Mouse (Mus musculus): ENCODE results near the gene Arhgap36. TPM values are rescaled to one million over a fixed set of nuclear protein-coding genes. Genes with fewer than 3 reads are reported as not detected.

Gene Arhgap36
- total RNA-seq (2014; fragmentation: Nextera tagmentation) (not detected in 2 replicates), total RNA-seq (2017) (not detected in 2 replicates)

DNA sequence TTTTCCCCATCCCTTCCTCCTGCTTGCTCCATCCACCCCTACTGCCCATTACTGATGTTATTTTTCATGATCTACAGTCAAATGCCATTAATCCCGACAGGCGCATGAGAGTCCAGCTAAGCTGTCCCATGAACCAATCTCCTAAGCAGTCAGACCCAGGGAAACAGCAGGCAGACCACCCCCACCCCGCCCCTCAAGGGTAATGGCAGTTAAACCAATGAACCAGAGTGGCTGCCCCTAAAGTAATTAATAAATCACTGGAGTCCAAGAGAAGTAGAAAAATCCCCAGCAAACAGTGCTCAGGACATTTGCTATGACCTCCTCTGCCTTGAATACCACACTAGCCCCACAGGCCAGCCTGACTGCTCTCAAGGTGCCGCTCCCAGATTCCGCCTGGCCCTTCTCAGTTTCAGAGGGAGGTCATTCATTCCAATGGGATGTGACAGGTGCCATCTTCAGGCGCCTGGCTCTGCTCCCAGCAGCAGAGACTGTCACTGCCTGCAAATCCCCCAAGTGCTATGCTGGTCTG, at the start of gene Arhgap36:
TSS of gene Arhgap36 (plus strand) at position 504 of the 529 bp plus-strand sequence.
- no peak for ATAC-seq (replicated peaks; ENCODE audit: low FRiP score, low TSS enrichment, poor library complexity, severe bottlenecking)

DNA sequence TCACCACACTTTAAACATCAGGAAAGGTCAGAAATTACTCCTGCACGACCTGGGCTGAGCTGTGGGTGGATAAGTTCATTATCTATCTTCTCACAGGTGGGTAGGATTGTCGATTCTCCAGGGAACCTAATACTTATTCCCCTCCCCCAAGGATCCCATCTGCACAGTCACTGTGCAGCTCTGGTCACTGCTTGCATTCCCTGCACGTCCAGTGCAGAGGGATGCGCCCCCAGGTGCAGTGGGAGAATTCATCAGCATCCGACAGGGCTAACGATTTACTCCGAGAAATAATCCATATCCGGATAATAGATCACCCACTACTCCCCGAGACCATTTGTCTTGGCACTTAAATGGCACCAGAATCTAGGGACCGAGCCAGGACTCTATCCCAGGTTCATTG, 6.0 kb upstream of the Arhgap36 start:
- no peak for ATAC-seq (replicated peaks; ENCODE audit: low FRiP score, low TSS enrichment, poor library complexity, severe bottlenecking)

DNA sequence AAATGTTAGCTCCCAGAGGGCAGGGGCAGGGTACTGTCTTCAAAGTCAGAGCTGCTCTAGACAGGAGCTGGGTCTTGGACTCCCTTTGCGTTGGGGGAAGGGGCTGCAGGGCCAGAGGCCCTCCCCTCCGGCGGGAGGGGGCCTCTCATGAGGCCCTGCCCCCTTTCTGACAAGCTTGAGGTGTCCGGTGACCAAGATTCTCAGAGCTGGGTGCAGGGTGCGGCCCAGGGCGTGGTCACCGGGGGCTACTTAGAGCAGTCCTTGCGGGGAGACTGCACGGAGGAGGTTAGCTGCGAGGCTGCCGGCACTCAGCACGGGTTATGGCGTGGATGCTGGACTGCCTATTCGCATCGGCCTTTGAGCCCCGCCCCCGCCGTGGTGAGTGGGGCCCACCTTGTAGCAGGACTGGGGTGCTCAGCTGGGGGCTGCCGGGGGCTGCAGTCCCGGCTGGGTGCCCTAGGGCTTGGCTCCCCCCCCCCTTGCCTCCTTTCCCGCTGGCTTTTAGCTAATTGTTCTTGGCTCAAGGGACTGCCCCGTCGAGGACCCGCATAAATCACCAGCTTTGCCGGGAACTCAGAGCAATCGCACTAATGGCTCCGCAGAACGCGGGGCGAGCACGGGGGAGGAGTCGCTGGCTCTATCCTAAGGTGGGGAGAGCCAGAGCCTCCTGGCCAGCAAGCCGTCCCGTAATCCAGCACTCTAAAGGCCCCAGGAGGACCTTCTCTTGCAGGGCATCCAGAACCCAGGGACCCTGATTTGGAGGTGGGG, 6.7 kb downstream of the Arhgap36 start:
- ATAC-seq (replicated peaks; ENCODE audit: low FRiP score, low TSS enrichment, poor library complexity, severe bottlenecking), result no peak

DNA sequence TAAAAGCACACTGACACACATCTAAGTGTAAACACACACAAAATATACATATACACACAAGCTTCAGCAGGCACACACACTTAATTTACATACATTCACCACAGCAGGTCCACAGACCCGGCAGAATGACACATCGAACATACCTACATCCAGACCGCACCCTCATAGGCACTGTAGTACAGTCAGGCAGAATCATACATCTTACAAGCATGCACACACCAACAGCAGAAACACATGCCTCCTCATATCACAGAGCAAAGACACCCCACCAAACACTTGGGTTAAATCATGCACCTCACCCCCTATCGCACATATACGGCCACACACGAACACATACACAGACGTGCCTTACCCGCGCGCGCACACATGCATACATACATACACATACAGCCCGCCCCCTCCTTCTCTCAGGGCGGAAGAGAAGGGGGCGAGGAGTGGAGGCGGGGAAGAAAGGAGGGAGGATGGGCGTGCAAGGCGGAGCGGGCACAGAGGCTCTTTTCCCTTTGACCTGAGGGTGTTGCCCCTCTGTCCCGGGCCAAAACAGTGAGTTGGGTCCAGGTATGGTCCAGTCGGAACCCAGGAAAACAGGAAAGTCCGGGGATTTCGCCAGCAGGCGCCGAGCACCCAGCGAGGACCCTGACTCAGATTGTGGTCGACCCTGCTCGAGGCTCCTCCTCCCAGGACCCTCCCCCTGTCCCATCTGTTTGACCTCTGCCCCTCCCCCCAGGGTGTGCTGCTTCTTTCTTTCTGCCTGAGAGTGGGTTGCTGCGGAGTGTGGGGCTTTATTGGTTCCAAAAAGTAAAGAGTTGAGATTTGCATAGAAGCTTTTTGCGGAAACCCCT, 16.4 kb downstream of the Arhgap36 start:
- ATAC-seq (replicated peaks; ENCODE audit: low FRiP score, low TSS enrichment, poor library complexity, severe bottlenecking), result no peak

DNA sequence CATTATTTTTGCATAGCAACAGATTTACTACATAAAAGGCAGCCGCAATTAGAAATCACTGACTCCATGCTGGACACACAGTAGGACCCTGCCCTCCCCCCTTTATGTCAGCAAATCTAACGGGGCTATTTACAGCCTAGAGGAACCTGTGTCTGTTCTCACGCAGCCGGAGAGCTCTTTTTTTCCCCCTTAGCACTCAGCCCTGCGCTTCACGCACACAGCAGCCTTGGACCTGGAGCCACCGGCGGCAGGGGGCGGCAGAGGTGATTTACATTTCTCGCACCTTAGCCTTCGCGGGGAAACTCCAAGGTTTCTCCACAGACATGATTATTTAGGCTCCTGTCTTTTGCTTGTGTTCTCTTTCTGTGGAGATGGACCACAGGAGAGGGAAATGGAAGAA, 17.1 kb downstream of the Arhgap36 start:
- no peak for ATAC-seq (replicated peaks; ENCODE audit: low FRiP score, low TSS enrichment, poor library complexity, severe bottlenecking)

DNA sequence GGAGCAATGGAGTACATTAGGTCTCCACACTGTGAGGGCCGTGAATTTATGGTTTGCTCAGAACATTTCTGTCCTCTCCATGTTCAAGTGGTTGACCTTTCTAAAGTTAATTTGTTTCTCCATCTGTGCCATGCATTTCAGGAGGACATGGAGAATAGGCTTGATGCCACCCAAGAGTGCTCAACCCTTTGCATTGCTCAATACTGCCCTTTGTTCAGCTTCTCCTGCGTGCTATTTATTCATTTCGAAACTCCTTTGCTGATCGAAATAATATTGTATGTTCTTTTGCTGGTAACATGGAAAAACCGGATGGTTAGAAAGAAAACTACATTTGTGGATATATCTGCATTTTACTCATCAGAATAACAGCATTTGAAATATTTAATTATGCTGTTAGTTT, 25.4 kb downstream of the Arhgap36 start:
- no peak for ATAC-seq (replicated peaks; ENCODE audit: low FRiP score, low TSS enrichment, poor library complexity, severe bottlenecking)

DNA sequence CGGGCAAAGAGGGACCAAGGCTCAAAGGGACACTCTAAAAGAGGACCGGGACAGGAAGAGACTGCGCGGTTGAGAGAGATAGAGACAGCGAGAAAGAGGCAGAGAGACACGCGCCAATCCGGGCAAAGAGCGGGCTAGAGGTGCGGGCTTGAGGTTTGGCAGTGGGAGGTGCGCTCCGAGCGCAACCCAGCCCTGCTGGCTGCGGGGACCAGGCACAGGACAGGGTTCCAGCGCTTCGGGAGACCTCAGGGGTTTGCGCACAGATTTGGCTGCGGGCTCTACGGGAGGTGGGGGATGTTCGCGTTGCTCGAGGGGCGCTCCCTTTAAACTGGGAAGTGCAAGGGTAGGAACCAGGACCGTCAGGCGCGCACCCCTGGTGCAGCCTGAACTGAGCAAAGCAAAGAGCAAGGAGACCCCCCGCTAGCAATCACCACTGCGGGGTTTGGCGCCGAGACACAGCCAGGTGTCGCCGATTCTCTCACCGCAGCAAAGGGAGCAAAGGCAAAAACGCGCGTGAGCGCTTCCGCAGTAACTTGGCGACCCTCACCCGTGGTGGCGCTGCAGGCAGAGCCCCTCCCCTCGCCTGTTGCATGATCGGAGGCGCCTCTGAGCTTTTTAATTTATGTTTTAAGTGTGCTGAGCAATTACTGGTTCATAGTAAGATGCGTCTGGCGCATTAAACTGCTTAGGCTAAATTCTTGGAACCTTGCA, 30.1 kb downstream of the Arhgap36 start:
- no peak for ATAC-seq (replicated peaks; ENCODE audit: low FRiP score, low TSS enrichment, poor library complexity, severe bottlenecking)

Other genes starting within 250 kb of the Arhgap36 start
- gene Enox2, start 175.7 kb upstream of the Arhgap36 start, total RNA-seq (2014; fragmentation: Nextera tagmentation), result 7.8 and 22.7 TPM in 2 replicates
- gene Enox2, start 175.7 kb upstream of the Arhgap36 start, total RNA-seq (2017), result 16.4 and 17.9 TPM in 2 replicates
- gene Olfr1320, start 208.4 kb downstream of the Arhgap36 start, total RNA-seq (2014; fragmentation: Nextera tagmentation), result not detected in 2 replicates
- gene Olfr1320, start 208.4 kb downstream of the Arhgap36 start, total RNA-seq (2017), result not detected in 2 replicates